Mouse (Mus musculus) hindbrain, embryonic 15.5 days (tissue): ENCODE measurements around the gene Doc2a. TPM values are rescaled to one million over a fixed set of nuclear protein-coding genes. Genes with fewer than 3 reads are reported as not detected.

Source experiments
- ATAC-seq: fragments of 200-750 bp; cut with Nextera tagmentation; 2 replicates; pipeline ENCODE4 v1.8.0; 2017; ENCODE audit warnings: low read depth, moderate number of reproducible peaks, moderate TSS enrichment; ENCODE audit not compliant: low FRiP score
- H3K27ac ChIP-seq: fragments of 300-500 bp; sonication (generic); replicated peaks from 2 replicates; pipeline ENCODE4 v1.5.1; 2015; ENCODE audit warnings: mild to moderate bottlenecking, inconsistent platforms
- H3K27me3 ChIP-seq: fragments of 300-500 bp; sonication (generic); 2 replicates; pipeline ENCODE4 v1.6.1; 2015; ENCODE audit warnings: control low read depth, inconsistent platforms
- H3K36me3 ChIP-seq: fragments of 300-500 bp; sonication (generic); 2 replicates; pipeline ENCODE4 v1.6.1; 2015; ENCODE audit warnings: control low read depth, inconsistent platforms
- H3K4me1 ChIP-seq: fragments of 300-500 bp; sonication (generic); replicated peaks from 2 replicates; pipeline ENCODE4 v1.6.1; 2015; ENCODE audit warnings: control low read depth, inconsistent platforms
- H3K4me2 ChIP-seq: fragments of 300-500 bp; sonication (generic); 2 replicates; pipeline ENCODE4 v1.6.1; 2015; ENCODE audit warnings: moderate library complexity, mild to moderate bottlenecking, inconsistent platforms
- H3K4me3 ChIP-seq: fragments of 300-500 bp; sonication (generic); 2 replicates; pipeline ENCODE4 v1.5.1; 2015; ENCODE audit warnings: mild to moderate bottlenecking, inconsistent platforms
- H3K9ac ChIP-seq: fragments of 300-500 bp; sonication (generic); 2 replicates; pipeline ENCODE4 v1.6.1; 2015; ENCODE audit warnings: inconsistent platforms
- H3K9me3 ChIP-seq: fragments of 300-500 bp; sonication (generic); 2 replicates; pipeline ENCODE4 v1.6.1; 2016; ENCODE audit warnings: control low read depth, inconsistent platforms
- WGBS: fragments of 180-500 bp; shearing (Covaris S2); methylation state at CpG from one replicate; pipeline ENCODE4 v1.1.7; 2015; 5-methylcytosine and 5-hydroxymethylcytosine counted together
- polyA plus RNA-seq: library from polyadenylated mRNA; unstranded; fragments of >200 nt; fragmentation: Nextera tagmentation; extraction: Ambion mirVana; gene quantifications from 2 replicates; pipeline ENCODE4 v1.2.1, GENCODE M21; 2015

Gene Doc2a
- 28.2 and 28.8 TPM in 2 replicates for polyA plus RNA-seq

DNA sequence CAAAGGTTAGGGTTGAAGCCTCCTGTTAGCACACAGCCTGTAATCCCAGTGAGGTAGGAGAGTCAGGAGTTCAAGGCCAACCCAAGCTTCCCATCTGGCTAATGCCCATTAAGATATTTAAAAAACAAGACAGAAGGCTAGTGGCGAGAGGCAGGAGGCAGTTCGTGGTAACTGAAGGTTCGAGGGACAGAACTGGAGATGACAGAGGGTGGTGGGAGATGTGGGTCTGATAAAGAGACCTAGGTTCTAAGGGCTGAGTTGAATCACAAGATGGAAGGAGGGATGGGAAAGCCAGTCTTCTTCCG, at the start of gene Doc2a:
TSS of gene Doc2a (plus strand) at position 301 of the 305 bp plus-strand sequence.
- WGBS = 16% methylated on average over 4 of the region's 4 CpGs
- peaks cover 3% of the 10 kb centered on the region; the same call in 1 of the 2 replicates for H3K36me3 ChIP-seq
- H3K4me3 ChIP-seq = peak within 1 kb of the TSS; percentile 55
- no peak for ATAC-seq
- peak within 1 kb of the TSS; percentile 95 for H3K4me2 ChIP-seq
- H3K4me1 ChIP-seq = peaks cover 24% of the 10 kb centered on the region
- peak within 1 kb of the TSS; percentile 64 for H3K9ac ChIP-seq
- H3K9me3 ChIP-seq = no peaks in the 10 kb centered on the region
- H3K27ac ChIP-seq = peak within 1 kb of the TSS; percentile 30; the same call in 1 of the 2 replicates
- H3K27me3 ChIP-seq = peaks cover 10% of the 10 kb centered on the region

DNA sequence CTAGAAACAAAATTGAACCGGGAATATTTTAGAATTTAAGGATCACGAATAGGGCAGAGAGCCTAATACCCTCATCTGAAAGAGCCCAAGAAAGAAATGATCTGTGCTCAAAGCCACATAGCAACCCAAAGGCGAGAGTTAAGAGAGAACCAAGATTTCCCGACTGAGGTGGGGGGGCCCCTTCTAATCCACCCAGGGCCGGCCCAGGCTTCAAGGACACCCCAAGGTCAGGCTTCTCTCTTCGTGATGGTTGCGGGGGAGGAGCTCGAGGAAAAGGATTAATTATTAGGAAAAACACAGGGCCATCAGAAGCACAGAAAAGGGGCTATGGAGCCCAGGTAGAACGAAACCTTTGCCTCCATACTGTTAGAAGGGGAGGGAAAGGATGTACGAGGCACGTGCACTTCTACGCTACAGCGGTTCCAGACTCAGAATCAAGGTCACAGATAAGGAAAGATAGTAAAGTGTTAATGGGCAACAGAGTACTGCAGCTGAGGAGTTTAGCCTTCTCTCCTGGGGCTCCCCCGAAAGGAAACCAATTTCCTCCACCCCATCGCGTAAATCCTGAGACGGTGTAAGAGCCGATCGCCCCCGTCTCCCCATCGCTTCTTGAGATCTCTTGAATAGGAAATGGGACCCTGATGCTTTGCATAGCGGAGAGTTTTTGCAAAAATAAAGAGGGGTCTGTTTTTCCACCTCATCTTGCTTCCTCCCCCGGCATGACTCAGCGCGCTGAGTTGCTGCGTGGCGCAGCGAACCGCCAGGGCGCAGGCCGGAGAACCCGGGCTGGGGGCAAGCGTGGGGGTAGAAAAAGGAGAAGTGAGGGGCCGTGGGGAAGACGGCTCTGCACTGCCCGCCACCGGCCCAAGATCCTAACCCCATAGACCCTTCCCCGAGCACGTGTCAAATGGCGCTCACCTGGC, 48.8 kb upstream of the Doc2a start:
- peak overlapping the region; percentile 76 for H3K9ac ChIP-seq

DNA sequence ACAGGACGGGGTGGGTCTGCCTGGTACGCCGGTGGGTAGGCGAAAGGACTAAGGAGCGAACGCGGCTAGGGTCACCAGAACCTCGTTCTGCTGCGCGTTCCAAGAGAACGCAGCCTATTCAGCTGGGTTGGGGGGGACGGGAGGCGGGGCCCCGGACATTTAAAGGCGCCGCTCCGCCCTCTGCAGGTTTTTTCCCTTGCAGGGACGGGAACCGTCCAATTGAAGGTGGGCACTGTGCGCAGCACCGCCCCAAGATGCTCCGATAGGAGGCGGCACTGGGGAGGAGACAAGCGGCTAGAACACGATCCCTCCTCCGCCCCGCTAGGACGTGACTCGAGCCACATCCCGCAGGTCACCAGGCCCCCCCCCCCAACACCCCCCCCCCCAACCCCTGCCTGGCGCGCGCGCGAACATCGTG, 48.2 kb upstream of the Doc2a start:
- peak; percentile 97 for ATAC-seq
- Histone ChIP-seq H3K4me3 (peak overlapping the region; percentile 69), H3K9ac (peak overlapping the region; percentile 76), H3K9me3 (no peaks in the 10 kb centered on the region), H3K27me3 (no peaks in the 10 kb centered on the region), H3K4me1 (peaks cover 40% of the 10 kb centered on the region), H3K27ac (peak overlapping the region; percentile 88), H3K4me2 (peak overlapping the region; percentile 82), H3K36me3 (peaks cover 24% of the 10 kb centered on the region)
- WGBS = under 1% methylated on average over 34 of the region's 36 CpGs

More for the DNA sequence above, 48.8 kb upstream of the Doc2a start:
- no peaks in the 10 kb centered on the region for H3K9me3 ChIP-seq
- no peaks in the 10 kb centered on the region for H3K27me3 ChIP-seq
- under 1% methylated on average over 40 of the region's 40 CpGs for WGBS
- H3K4me3 ChIP-seq = peak overlapping the region; percentile 69
- peak overlapping the region; percentile 82 for H3K4me2 ChIP-seq
- ATAC-seq = no peak
- peaks cover 26% of the 10 kb centered on the region for H3K36me3 ChIP-seq
- H3K4me1 ChIP-seq = peaks cover 40% of the 10 kb centered on the region
- H3K27ac ChIP-seq = peak overlapping the region; percentile 88

DNA sequence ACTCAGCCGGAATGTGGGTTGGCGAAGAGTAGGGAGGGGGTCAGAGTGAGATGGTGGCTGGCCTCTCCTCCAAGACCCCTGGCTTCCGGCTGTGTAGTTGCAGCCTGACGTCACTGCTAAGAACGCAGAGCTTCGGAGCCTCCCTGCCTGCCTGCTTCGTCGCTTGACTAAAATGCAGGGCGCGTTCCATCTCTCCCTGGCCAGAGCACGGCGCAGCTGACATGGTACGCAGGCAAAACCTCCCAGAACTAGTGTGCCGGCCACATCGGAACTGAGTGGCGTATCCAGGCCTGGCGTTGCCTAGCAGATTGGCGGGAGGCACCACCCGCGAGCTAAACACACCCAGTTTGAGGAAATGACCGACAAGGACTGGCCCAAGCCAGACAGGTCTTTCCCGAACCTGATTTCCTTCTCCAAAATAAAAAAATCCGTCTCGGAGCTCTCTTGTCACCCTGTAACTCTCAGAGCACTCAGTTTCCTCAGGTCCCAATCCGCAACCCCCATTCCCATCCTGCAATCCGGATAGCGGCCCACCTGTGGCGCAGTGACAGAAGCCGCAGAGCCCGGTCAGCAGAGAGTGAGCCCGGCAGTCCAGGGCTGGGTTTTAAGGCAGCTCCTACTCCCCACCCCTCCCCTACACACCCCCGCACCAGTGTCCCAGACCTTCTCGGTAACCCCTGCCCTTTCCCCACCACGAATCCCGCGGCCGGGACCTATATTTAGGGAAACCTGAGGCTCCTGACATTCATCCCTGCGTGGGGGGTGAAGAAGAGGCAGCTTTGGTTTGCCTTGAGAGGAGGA, 47.5 kb upstream of the Doc2a start:
- Histone ChIP-seq H3K27me3 (no peaks in the 10 kb centered on the region), H3K27ac (peak overlapping the region; percentile 88), H3K4me1 (peaks cover 40% of the 10 kb centered on the region), H3K4me2 (peak overlapping the region; percentile 82), H3K4me3 (peak overlapping the region; percentile 69), H3K36me3 (peaks cover 18% of the 10 kb centered on the region), H3K9ac (peak overlapping the region; percentile 54), H3K9me3 (no peaks in the 10 kb centered on the region)
- peak; percentile 93 for ATAC-seq
- 2% methylated on average over 37 of the region's 38 CpGs for WGBS

DNA sequence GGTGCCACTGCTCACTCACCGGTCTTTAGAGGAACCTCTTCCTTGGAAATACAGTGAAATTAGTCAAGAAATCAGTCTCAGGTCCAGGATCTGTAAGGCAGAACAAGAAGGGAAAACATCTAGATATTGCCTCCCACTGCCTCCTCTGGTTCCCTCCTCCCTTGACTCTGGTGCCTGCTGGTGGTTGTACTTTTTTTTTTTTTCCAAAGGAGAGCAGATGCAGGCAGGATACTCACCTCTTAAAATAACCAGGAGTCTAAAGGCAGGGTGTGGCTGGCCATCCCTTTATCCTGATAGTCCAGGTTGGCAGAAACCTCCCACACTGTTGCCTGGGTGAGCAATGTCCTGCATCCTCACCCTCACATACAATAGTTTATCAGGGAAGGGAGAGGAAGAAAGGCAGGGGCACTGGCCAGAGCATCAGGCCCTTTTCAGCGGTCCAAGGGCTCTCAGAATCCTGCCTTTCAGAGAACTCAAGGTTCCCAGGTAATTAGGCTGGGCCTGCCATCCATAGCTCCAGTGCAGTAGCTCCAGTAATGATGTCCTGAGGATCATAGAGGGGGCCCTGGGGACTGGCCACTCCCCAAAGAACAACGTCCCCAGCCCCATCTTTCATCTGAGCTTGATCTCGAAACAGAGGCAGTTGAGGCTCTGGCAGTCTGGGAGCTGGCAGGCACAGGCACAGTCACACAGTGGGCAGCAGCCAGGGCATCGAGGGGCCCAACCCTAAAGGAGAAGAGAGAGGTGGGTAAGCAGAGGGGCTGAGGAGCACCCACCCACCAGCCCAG, 46.8 kb upstream of the Doc2a start:
- Histone ChIP-seq H3K9ac (peak overlapping the region; percentile 54), H3K27ac (peak overlapping the region; percentile 88), H3K27me3 (no peaks in the 10 kb centered on the region), H3K4me2 (peak overlapping the region; percentile 82), H3K9me3 (no peaks in the 10 kb centered on the region), H3K36me3 (peaks cover 10% of the 10 kb centered on the region), H3K4me1 (peaks cover 39% of the 10 kb centered on the region), H3K4me3 (peak overlapping the region; percentile 69)
- ATAC-seq = no peak
- WGBS = 47% methylated on average over 5 of the region's 5 CpGs

DNA sequence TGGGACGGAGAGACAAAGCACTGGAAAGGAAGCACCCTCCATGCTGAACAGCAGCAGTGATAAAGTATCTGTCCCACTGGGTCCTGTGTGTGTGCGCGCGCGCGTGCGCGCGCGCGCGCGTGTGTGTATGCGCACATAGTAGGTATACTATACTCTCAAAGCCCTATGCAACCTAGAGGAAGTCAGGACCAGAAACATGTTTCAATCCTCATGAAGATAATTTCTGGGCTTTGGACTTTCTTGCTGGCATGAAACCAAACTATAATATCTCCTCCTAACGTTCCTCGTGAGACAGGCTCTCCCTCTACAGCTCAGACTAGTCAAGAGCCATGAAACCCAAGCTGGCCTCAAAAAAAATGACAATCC, 46.2 kb upstream of the Doc2a start:
- Histone ChIP-seq H3K4me2 (no peak overlapping the region), H3K4me1 (peaks cover 33% of the 10 kb centered on the region), H3K27me3 (no peaks in the 10 kb centered on the region), H3K4me3 (no peak overlapping the region), H3K27ac (no peak overlapping the region), H3K9me3 (no peaks in the 10 kb centered on the region), H3K36me3 (peaks cover 5% of the 10 kb centered on the region), H3K9ac (no peak overlapping the region)
- 97% methylated on average over 16 of the region's 16 CpGs for WGBS
- ATAC-seq = no peak

DNA sequence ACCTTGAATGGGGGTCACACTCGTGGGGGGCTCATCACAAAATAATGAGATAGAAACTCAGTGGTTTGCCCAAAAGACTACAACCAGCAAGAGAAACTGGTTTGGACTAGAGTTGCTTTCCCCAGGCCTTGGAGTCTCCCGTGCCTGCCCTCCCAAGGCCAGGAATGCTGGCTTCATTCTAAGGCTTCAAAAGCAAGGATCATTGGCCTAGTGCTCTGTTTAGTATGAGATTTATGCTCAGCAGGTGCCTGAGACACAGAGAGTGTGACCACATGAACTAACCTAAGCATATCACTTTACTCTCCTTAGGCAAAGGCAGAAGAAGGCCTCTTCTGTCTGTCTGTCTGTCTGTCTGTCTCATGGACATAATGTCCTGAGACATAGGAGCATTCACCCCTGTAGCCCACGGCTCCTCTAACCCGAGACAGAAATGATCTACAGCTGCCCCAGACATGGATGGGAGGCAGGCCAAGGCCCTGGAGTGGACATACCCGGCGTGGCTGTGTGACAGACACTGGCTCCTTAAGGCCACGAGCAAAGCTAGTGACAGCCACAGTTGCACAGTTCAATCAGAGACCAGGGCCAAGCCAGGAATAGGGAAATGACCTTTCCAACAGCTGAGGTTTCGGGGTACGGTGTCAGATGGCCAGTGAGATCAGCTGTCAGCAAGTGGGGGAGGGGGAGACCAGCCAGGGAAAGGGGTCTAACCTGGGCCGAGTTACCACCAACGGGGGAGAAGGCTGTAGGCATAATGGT, 44.9 kb upstream of the Doc2a start:
- H3K4me3 ChIP-seq = no peak overlapping the region
- H3K9me3 ChIP-seq = no peaks in the 10 kb centered on the region
- no peak overlapping the region for H3K4me2 ChIP-seq
- no peak overlapping the region for H3K27ac ChIP-seq
- no peaks in the 10 kb centered on the region for H3K36me3 ChIP-seq
- peaks cover 20% of the 10 kb centered on the region for H3K4me1 ChIP-seq
- H3K27me3 ChIP-seq = no peaks in the 10 kb centered on the region
- H3K9ac ChIP-seq = no peak overlapping the region
- ATAC-seq = no peak
- 86% methylated on average over 11 of the region's 11 CpGs for WGBS

DNA sequence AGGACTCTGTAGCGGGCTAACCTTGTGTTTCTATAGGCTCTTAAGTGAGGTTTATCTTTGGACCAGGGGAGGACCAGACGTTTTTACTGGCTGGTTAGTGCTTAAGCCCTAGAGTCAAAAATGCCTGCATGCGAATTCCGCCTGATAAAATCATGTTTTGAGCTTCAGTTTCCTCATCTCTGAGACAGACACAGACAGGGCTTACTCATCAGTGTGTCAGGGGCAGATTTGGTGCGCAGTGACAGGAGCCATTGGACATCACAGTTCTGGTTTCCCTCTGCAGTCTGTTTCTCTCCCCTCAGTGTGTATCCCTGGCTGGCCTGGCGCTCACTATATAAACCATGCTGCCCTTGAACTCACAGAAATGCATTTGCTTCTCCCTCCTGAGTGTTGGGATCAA, 44.0 kb upstream of the Doc2a start:
- no peaks in the 10 kb centered on the region for H3K36me3 ChIP-seq
- H3K4me1 ChIP-seq = peaks cover 20% of the 10 kb centered on the region
- no peak overlapping the region for H3K4me2 ChIP-seq
- H3K27me3 ChIP-seq = no peaks in the 10 kb centered on the region
- H3K27ac ChIP-seq = no peak overlapping the region
- 95% methylated on average over 6 of the region's 6 CpGs for WGBS
- H3K9me3 ChIP-seq = no peaks in the 10 kb centered on the region
- no peak overlapping the region for H3K4me3 ChIP-seq
- no peak for ATAC-seq
- H3K9ac ChIP-seq = no peak overlapping the region

DNA sequence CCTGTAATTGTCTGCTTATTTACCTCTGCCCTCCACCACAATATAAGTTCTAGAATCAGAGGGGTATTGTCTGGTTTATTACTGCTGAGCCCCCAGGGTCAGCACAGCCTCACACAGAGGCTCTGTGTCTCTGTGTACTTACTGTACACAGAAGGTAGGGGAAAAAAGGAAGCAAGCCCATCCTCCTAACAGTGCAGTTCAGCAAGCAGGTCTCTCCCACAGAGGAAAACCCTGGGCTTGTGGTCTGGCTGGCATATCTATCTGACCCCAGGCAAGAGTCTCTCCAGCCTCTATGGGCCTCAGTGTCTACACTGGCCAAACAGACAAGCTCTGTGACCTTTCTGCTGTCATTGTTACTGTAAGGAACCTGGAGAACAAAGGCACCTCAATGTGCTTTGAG, 43.5 kb upstream of the Doc2a start:
- no peak overlapping the region for H3K4me2 ChIP-seq
- peaks cover 25% of the 10 kb centered on the region for H3K4me1 ChIP-seq
- H3K27me3 ChIP-seq = no peaks in the 10 kb centered on the region
- no peaks in the 10 kb centered on the region for H3K36me3 ChIP-seq
- no peak overlapping the region for H3K9ac ChIP-seq
- H3K9me3 ChIP-seq = no peaks in the 10 kb centered on the region
- no peak overlapping the region for H3K27ac ChIP-seq
- ATAC-seq = no peak
- H3K4me3 ChIP-seq = no peak overlapping the region

DNA sequence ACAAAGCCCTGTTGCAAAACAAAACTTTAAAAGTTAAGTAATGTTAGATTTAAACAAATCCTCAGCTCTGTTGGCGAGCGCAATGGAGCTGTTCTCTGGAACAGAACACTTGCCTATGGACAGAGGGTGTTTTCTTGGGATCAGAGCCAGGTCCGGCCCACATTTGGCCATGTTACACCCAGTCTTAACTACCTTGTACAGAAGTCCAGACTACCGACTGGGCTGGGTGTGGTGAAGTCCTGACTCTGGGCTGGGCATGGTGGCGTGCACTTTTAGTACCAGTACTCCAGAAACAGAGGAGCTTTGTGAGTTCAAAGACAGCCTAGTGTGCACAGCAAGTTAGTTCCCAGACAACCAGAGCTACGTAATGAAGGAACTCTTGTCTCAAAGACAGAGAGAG, 40.3 kb upstream of the Doc2a start:
- no peak for ATAC-seq
- no peak overlapping the region for H3K4me2 ChIP-seq
- H3K9ac ChIP-seq = no peak overlapping the region
- H3K9me3 ChIP-seq = no peaks in the 10 kb centered on the region
- WGBS = 74% methylated on average over 6 of the region's 6 CpGs
- H3K27ac ChIP-seq = no peak overlapping the region
- no peak overlapping the region for H3K4me3 ChIP-seq
- no peaks in the 10 kb centered on the region for H3K36me3 ChIP-seq
- peaks cover 22% of the 10 kb centered on the region for H3K4me1 ChIP-seq
- H3K27me3 ChIP-seq = no peaks in the 10 kb centered on the region

DNA sequence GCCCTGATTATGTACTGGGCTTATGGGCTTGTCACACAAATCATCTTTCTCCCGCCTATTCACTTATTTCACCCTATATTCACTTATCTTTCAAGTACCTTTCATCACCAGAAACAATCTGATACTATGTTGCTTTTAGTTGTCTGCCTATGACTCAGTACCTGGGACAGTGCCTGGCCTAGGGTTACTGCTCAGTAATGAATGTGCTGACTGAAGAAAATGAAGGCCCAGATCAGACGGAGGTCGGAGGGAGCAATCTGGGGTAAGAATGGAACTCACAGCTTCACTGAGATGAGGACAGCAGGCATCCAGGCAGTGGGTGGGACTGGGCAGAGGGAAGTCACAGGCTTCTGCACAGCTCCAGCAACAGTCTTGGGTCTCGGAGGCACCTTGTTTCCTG, 39.8 kb upstream of the Doc2a start:
- ATAC-seq = no peak

More for the DNA sequence above, 39.8 kb upstream of the Doc2a start:
- Histone ChIP-seq H3K27ac (no peak overlapping the region), H3K36me3 (no peaks in the 10 kb centered on the region), H3K4me1 (peaks cover 22% of the 10 kb centered on the region), H3K4me3 (no peak overlapping the region), H3K9ac (no peak overlapping the region), H3K4me2 (peak overlapping the region; percentile 88; the same call in 1 of the 2 replicates), H3K27me3 (no peaks in the 10 kb centered on the region), H3K9me3 (no peaks in the 10 kb centered on the region)
- 74% methylated on average over 4 of the region's 4 CpGs for whole genome bisulfite sequencing
